Mouse (Mus musculus): Measurements from ENCODE around the gene Utf1.

DNA sequence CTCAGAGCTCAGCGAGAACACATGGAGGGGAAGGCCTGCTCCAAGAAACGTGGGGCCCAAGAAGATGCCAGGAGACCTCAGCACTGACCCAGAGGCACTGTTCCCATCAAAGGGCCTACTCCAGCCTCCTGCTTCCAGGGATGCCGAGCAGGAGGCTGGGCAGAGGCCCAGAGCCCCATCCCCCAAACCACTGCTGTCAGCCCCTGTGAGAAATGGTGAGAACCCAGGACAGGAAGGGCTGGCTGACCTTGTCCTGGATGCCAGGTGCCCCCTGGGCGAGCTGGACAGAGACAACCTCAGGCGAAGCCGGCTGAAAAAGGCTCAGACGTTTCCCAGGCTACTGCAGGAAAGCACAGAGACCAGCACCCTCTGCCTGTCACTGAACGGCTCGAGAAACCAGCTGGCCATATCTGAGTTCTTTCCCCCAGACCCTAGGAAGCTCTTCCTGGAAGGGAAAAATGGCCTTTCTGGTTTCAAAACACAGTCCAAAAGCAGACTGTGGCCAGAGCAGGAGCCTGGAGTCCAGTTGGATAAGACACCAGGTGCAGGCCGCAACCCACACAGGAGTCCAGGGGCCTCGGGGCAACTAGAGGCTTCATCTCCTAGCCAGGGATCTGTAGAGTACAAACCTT is 33.3 kb upstream of the Utf1 start:
- TF ChIP-seq POLR2A (IDR thresholded peaks at IDR 0.05; ENCODE audit: borderline replicate concordance, control insufficient read depth, low read depth, low read length) (no peak), CTCF (IDR thresholded peaks at IDR 0.05; ENCODE audit: control insufficient read depth, insufficient read depth, low read length) (no peak)

All from bone marrow, adult 2 months (tissue).